Mouse (Mus musculus): ENCODE results near the gene Rcor3.

DNA sequence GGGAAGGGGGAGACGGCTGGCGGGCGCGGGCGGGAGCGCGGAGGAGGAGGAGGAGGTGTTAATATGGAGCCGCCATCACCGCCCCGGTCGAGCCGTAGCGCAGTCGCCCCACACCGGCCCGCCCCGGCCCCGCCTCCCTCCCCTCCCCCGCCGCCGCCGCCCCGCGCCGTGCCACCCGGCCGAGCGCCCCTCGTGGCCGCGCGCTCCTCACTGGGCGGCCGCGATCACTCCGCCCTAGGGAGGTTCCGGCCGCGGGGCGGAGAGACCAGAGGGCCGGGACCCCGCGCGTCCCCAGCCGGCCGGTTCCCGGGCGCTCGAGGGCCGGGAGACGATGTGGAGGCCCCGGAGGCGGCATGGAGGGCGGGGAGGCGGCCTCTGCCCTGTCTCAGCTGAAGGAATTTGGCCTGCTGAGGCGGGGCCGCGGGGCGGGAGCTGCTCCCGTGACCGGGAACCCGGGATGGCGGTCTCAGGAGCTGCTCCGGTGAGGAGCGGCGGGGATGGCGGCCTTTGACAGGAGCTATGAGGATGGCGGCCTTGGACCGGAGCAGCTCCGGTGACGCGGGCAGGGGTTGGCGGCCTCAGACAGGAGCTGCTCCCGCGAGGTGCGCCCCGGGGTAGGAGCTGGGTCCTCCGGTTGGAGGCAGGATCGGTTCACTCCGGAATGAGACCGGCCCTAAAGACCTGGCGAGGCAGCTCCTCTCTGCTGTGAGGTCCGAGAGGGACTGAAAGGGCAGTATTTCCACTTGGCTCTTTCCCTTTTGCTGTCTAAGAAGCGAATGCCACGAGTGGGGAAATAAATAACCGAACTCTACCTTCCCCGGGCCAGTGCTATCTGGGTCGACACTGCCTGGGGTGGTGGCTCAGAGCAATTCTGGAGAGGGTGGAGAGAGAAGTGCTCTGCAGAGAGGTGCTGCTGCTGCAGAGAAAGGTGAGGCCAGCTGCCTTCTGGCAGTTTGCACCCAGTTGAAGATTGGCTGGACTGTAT lies at the start of gene Rcor3:
- TF ChIP-seq CTCF (IDR thresholded peaks at IDR 0.05; ENCODE audit: low read depth) (peak; percentile 51), EP300 (optimal IDR thresholded peaks at IDR 0.05) (no peak)

Measured in stomach, postnatal 0 days (tissue).